Mouse (Mus musculus) C2C12 (cell line): ENCODE data around the gene Mrtfa. TPM values are rescaled to one million over a fixed set of nuclear protein-coding genes. Genes with fewer than 3 reads are reported as not detected.
"Not testable (repeated sequence)": the region's sequence is repeated elsewhere in the genome, so short reads cannot be mapped to it uniquely, and the experiment has no call there.

Experiments used
- H3K27me3 ChIP-seq: one replicate; pipeline ENCODE4 v1.6.1; 2011; ENCODE audit not compliant: control insufficient read depth, insufficient read depth, insufficient read length
- H3K36me3 ChIP-seq: one replicate; pipeline ENCODE4 v1.6.1; 2011; ENCODE audit not compliant: control insufficient read depth, insufficient read depth
- H3K4me3 ChIP-seq: one replicate; pipeline ENCODE4 v1.5.1; 2011; ENCODE audit warnings: mild to moderate bottlenecking, control low read depth; ENCODE audit not compliant: poor library complexity, insufficient read depth, severe bottlenecking
- H3K79me2 ChIP-seq: one replicate; pipeline ENCODE4 v1.6.1; 2011; ENCODE audit not compliant: control insufficient read depth, insufficient read depth
- H3K79me3 ChIP-seq: one replicate; pipeline ENCODE4 v1.6.1; 2011; ENCODE audit warnings: low read depth, control low read depth
- H3ac ChIP-seq: one replicate; pipeline ENCODE3; 2011; ENCODE audit warnings: low read depth; ENCODE audit not compliant: control insufficient read depth, insufficient read length
- CEBPB ChIP-seq: IDR thresholded peaks from one replicate; pipeline ENCODE4 v1.6.1; 2011; ENCODE audit warnings: low read depth, mild to moderate bottlenecking, control low read depth, moderate library complexity
- CTCF ChIP-seq: IDR thresholded peaks from one replicate; pipeline ENCODE4 v1.5.1; 2011; ENCODE audit not compliant: control insufficient read depth, insufficient read depth, insufficient read length
- FOSL1 ChIP-seq: IDR thresholded peaks from one replicate; pipeline ENCODE4 v1.8.0; 2011; ENCODE audit warnings: mild to moderate bottlenecking, low read length; ENCODE audit not compliant: poor library complexity, insufficient read depth, severe bottlenecking
- MAX ChIP-seq: IDR thresholded peaks from one replicate; pipeline ENCODE4 v1.6.1; 2011; ENCODE audit warnings: mild to moderate bottlenecking, control low read depth
- MYOD1 ChIP-seq: IDR thresholded peaks from one replicate; pipeline ENCODE4 v1.6.1; 2011; ENCODE audit warnings: low read depth; ENCODE audit not compliant: control insufficient read depth, insufficient read length
- MYOG ChIP-seq: IDR thresholded peaks from one replicate; pipeline ENCODE4 v1.6.1; 2011; ENCODE audit not compliant: control insufficient read depth, insufficient read length; ENCODE audit errors: extremely low read depth
- USF1 ChIP-seq: IDR thresholded peaks from one replicate; pipeline ENCODE4 v1.6.1; 2011; ENCODE audit warnings: low read depth, mild to moderate bottlenecking, control low read depth, moderate library complexity
- polyA plus RNA-seq: library from polyadenylated mRNA; unstranded; fragments of >200 nt; fragmentation: generic; extraction: Trizol; gene quantifications from one replicate; pipeline ENCODE4 v1.2.1, GENCODE M21; 2012; ENCODE audit warnings: missing spikeins

The Mrtfa gene
- polyA plus RNA-seq, 1 experiment, result 42.2 TPM

GRCm38 (mm10) chr15:81226796-81227195, 36.2 kb upstream of the Mrtfa start:
- no peaks in the 10 kb centered on the region for H3K27me3 ChIP-seq
- TF ChIP-seq CEBPB, result no peak
- TF ChIP-seq MYOG, result no peak
- TF ChIP-seq FOSL1, result peak; percentile 3
- peak; percentile 44 for TF ChIP-seq MAX
- TF ChIP-seq CTCF, result no peak
- TF ChIP-seq USF1, result no peak
- peak; percentile 96 for TF ChIP-seq MYOD1
- H3K79me3 ChIP-seq, result no peaks in the 10 kb centered on the region
- no peak overlapping the region for H3K4me3 ChIP-seq
- H3K79me2 ChIP-seq, result no peaks in the 10 kb centered on the region
- no peaks in the 10 kb centered on the region for H3K36me3 ChIP-seq
- H3ac ChIP-seq, result no peak overlapping the region

DNA sequence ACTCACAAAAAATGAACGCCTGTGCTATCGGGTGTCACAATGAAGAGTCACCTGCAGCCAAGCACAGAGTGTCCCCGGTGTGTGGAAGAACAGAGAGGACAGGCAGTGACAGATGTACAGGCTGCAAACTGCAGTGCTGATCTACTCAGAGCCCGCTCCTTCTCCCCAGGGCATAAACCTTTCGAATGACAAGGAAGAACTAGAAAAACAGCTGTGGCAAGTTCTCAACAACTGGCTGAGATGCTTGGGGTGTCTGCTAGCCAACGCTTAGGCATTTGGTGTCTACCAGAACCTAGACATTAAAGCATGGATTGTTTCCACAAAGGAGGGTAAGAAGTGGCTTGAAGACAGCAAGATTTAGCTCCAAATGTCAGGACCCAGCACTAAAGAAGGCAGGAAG, 35.2 kb upstream of the Mrtfa start:
- Histone ChIP-seq H3K4me3 (no peak overlapping the region), H3K79me2 (no peaks in the 10 kb centered on the region), H3K36me3 (no peaks in the 10 kb centered on the region), H3ac (no peak overlapping the region), H3K79me3 (no peaks in the 10 kb centered on the region), H3K27me3 (no peaks in the 10 kb centered on the region)
- no peak for TF ChIP-seq MYOG
- TF ChIP-seq MYOD1, result peak; percentile 52

GRCm38 (mm10) chr15:81225016-81225415, 34.5 kb upstream of the Mrtfa start:
- Histone ChIP-seq H3K27me3 (no peaks in the 10 kb centered on the region), H3K4me3 (no peak overlapping the region), H3K79me3 (no peaks in the 10 kb centered on the region), H3ac (no peak overlapping the region), H3K36me3 (no peaks in the 10 kb centered on the region), H3K79me2 (no peaks in the 10 kb centered on the region)
- TF ChIP-seq MYOG (no peak), USF1 (no peak), CEBPB (no peak), CTCF (no peak), MYOD1 (no peak), MAX (no peak), FOSL1 (no peak)

DNA sequence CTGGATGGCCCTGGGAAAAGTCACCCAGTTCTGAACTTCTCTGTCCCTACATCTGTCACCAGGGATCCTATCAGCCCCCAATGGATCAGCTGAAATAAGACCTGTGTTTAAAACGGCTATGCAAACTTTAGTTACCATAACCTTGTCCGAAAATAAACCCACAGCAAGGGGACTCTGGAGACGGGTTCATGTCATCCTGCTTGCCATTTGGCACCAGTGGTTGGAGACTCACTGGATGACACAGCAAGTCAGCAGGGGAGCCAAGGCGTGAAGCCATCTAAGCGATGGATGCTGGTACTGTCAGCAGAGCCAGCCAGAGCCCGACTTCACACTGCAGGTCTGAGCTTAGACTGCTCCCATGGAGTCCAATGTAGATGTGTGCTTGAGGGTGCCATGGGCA, 30.9 kb upstream of the Mrtfa start:
- H3K79me3 ChIP-seq, result no peaks in the 10 kb centered on the region
- no peaks in the 10 kb centered on the region for H3K79me2 ChIP-seq
- H3K27me3 ChIP-seq, result no peaks in the 10 kb centered on the region
- H3K36me3 ChIP-seq, result no peaks in the 10 kb centered on the region
- no peak for TF ChIP-seq MYOG
- TF ChIP-seq MYOD1, result no peak
- no peak for TF ChIP-seq CEBPB
- TF ChIP-seq CTCF, result no peak
- TF ChIP-seq MAX, result no peak
- no peak for TF ChIP-seq FOSL1
- no peak for TF ChIP-seq USF1
- no peak overlapping the region for H3K4me3 ChIP-seq
- H3ac ChIP-seq, result no peak overlapping the region

GRCm38 (mm10) chr15:81220051-81220450, 29.5 kb upstream of the Mrtfa start:
- H3K79me2 ChIP-seq, H3K4me3 ChIP-seq, H3K79me3 ChIP-seq, H3K27me3 ChIP-seq, H3ac ChIP-seq, H3K36me3 ChIP-seq: not testable (repeated sequence)

- H3K79me2 ChIP-seq, result no peaks in the 10 kb centered on the region
- H3K27me3 ChIP-seq, result no peaks in the 10 kb centered on the region
- no peaks in the 10 kb centered on the region for H3K36me3 ChIP-seq
- H3ac ChIP-seq, result no peak overlapping the region
- no peaks in the 10 kb centered on the region for H3K79me3 ChIP-seq
- H3K4me3 ChIP-seq, result no peak overlapping the region
- TF ChIP-seq CTCF (no peak), FOSL1 (no peak), CEBPB (no peak), USF1 (no peak), MYOD1 (no peak), MYOG (no peak), MAX (no peak)
Observed at GRCm38 (mm10) chr15:81219054-81219453, 28.5 kb upstream of the Mrtfa start.
